Mouse (Mus musculus): ENCODE data around the gene Mettl21a.

Mettl21a gene

GRCm38 (mm10) chr1:64614311-64614710 lies 2.7 kb downstream of the Mettl21a start:
- no peak for DNase-seq

- no peak for DNase-seq
Observed at GRCm38 (mm10) chr1:64609976-64610375, 7.1 kb downstream of the Mettl21a start.

GRCm38 (mm10) chr1:64609145-64609544 lies 7.9 kb downstream of the Mettl21a start:
- no peak for DNase-seq

- DNase-seq = no peak
Observed at GRCm38 (mm10) chr1:64603381-64603780, 13.7 kb downstream of the Mettl21a start.

GRCm38 (mm10) chr1:64601242-64601842 lies 15.7 kb downstream of the Mettl21a start:
- DNase-seq = no peak

- DNase-seq = no peak
Observed at GRCm38 (mm10) chr1:64600413-64601077, 16.5 kb downstream of the Mettl21a start.

- no peak for DNase-seq
Observed at GRCm38 (mm10) chr1:64598926-64599325, 18.1 kb downstream of the Mettl21a start.

GRCm38 (mm10) chr1:64578801-64579200 lies 38.2 kb downstream of the Mettl21a start:
- no peak for DNase-seq

- peak in 1 of 2 experiments; percentile 26 for DNase-seq
Observed at GRCm38 (mm10) chr1:64577911-64578310, 39.1 kb downstream of the Mettl21a start.

- no peak for DNase-seq
Observed at GRCm38 (mm10) chr1:64576732-64577131, 40.3 kb downstream of the Mettl21a start.

- DNase-seq = no peak
Observed at GRCm38 (mm10) chr1:64576022-64576421, 41.0 kb downstream of the Mettl21a start.

- DNase-seq = no peak
Observed at GRCm38 (mm10) chr1:64568206-64568605, 48.8 kb downstream of the Mettl21a start.

GRCm38 (mm10) chr1:64560105-64560504 lies 56.9 kb downstream of the Mettl21a start:
- DNase-seq = no peak

Measured in kidney, postnatal 36 days (tissue).